Mouse (Mus musculus) MEL (cell line): ENCODE results near the gene Polr1d. TPM values are rescaled to one million over a fixed set of nuclear protein-coding genes. Genes with fewer than 3 reads are reported as not detected.

Experiments used
- DNase-seq: peaks from one replicate; pipeline ENCODE4 v3.0.0; 2011; ENCODE audit warnings: low read depth, low spot score
- H3K27ac ChIP-seq: 2 replicates; pipeline ENCODE4 v1.5.1; 2012; ENCODE audit warnings: low read depth, mild to moderate bottlenecking, control low read depth, low read length, moderate library complexity; ENCODE audit not compliant: control insufficient read depth
- H3K27me3 ChIP-seq, 2 experiments: fragments of 150-350 bp in 1 of 2; sonication (generic) in 1 of 2; 2 replicates each; pipeline ENCODE4 v1.6.1; 2012; ENCODE audit warnings: low read length in 2 of 2, mild to moderate bottlenecking in 2 of 2, improper control_type of control experiment in 1 of 2, moderate library complexity in 1 of 2; ENCODE audit not compliant: insufficient read depth in 2 of 2, control insufficient read depth in 1 of 2
- H3K36me3 ChIP-seq, 2 experiments: 2 replicates each; pipeline ENCODE4 v1.6.1; 2012 to 2014; ENCODE audit warnings: low read length in 2 of 2, improper control_type of control experiment in 1 of 2, inconsistent platforms in 1 of 2, mild to moderate bottlenecking in 1 of 2; ENCODE audit not compliant: insufficient read depth in 2 of 2, control insufficient read depth in 1 of 2
- H3K4me1 ChIP-seq, 2 experiments: fragments of 150-350 bp in 1 of 2; sonication (generic) in 1 of 2; 2 replicates each; pipeline ENCODE4 v1.6.1; 2012; ENCODE audit warnings: low read length in 2 of 2, improper control_type of control experiment in 1 of 2, mild to moderate bottlenecking in 1 of 2; ENCODE audit not compliant: insufficient read depth in 2 of 2, control insufficient read depth in 1 of 2
- H3K4me3 ChIP-seq, 2 experiments: fragments of 150-350 bp in 1 of 2; sonication (generic) in 1 of 2; 2 replicates each; pipeline ENCODE4 v1.5.1; 2012; ENCODE audit warnings: low read depth in 2 of 2, low read length in 2 of 2, mild to moderate bottlenecking in 2 of 2, moderate library complexity in 2 of 2, control low read depth in 1 of 2, improper control_type of control experiment in 1 of 2; ENCODE audit not compliant: control insufficient read depth in 1 of 2, insufficient read depth in 1 of 2
- H3K79me2 ChIP-seq: 2 replicates; pipeline ENCODE4 v1.6.1; 2012; ENCODE audit warnings: mild to moderate bottlenecking, low read length, moderate library complexity; ENCODE audit not compliant: control insufficient read depth, poor library complexity, insufficient read depth
- H3K9ac ChIP-seq: 2 replicates; pipeline ENCODE4 v1.6.1; 2012; ENCODE audit warnings: low read depth, mild to moderate bottlenecking, control low read depth, low read length, moderate library complexity; ENCODE audit not compliant: control insufficient read depth, poor library complexity, severe bottlenecking
- H3K9me3 ChIP-seq: fragments of 150-350 bp; sonication (generic); replicated peaks from 2 replicates; pipeline ENCODE4 v1.6.1; 2012; ENCODE audit warnings: mild to moderate bottlenecking, low read length, improper control_type of control experiment, moderate library complexity; ENCODE audit not compliant: insufficient read depth
- CHD1 ChIP-seq: IDR thresholded peaks from 2 replicates; pipeline ENCODE4 v1.6.1; 2012; ENCODE audit warnings: low read depth, mild to moderate bottlenecking, inconsistent platforms, low read length, improper control_type of control experiment
- CHD2 ChIP-seq: IDR thresholded peaks from 2 replicates; pipeline ENCODE4 v1.6.1; 2011; ENCODE audit warnings: low read length, improper control_type of control experiment
- CTCF ChIP-seq, 3 experiments: IDR thresholded peaks in 2 of 3; conservative IDR thresholded peaks in 1 of 3; 2 replicates each; pipeline ENCODE4 v1.5.1; 2011 to 2012; ENCODE audit warnings: low read length in 3 of 3, low read depth in 2 of 3, mild to moderate bottlenecking in 2 of 3, improper control_type of control experiment in 1 of 3, inconsistent platforms in 1 of 3, mixed read lengths in 1 of 3, moderate library complexity in 1 of 3; ENCODE audit not compliant: control insufficient read depth in 1 of 3, insufficient read depth in 1 of 3, poor library complexity in 1 of 3, severe bottlenecking in 1 of 3
- ELF1 ChIP-seq: IDR thresholded peaks from 2 replicates; pipeline ENCODE4 v1.6.1; 2014; ENCODE audit warnings: low read depth, mild to moderate bottlenecking, inconsistent platforms, low read length, improper control_type of control experiment, moderate library complexity
- ETS1 ChIP-seq: IDR thresholded peaks from 2 replicates; pipeline ENCODE4 v1.6.1; 2012; ENCODE audit warnings: low read depth, mild to moderate bottlenecking, inconsistent platforms, low read length, improper control_type of control experiment, moderate library complexity
- HCFC1 ChIP-seq: IDR thresholded peaks from 2 replicates; pipeline ENCODE4 v1.6.1; 2012; ENCODE audit warnings: low read depth, mild to moderate bottlenecking, inconsistent platforms, low read length, improper control_type of control experiment, moderate library complexity
- JUND ChIP-seq: IDR thresholded peaks from 2 replicates; pipeline ENCODE4 v1.6.1; 2011; ENCODE audit warnings: low read depth, mild to moderate bottlenecking, improper control_type of control experiment, low read length
- MAX ChIP-seq: IDR thresholded peaks from 2 replicates; pipeline ENCODE4 v1.6.1; 2011; ENCODE audit warnings: low read length, improper control_type of control experiment
- MAZ ChIP-seq: IDR thresholded peaks from 2 replicates; pipeline ENCODE4 v1.6.1; 2012; ENCODE audit warnings: low read depth, mild to moderate bottlenecking, inconsistent platforms, low read length, improper control_type of control experiment
- MXI1 ChIP-seq: IDR thresholded peaks from 2 replicates; pipeline ENCODE4 v1.6.1; 2011; ENCODE audit warnings: mild to moderate bottlenecking, low read depth, low read length, improper control_type of control experiment
- MYB ChIP-seq: IDR thresholded peaks from 2 replicates; pipeline ENCODE4 v1.6.1; 2011; ENCODE audit warnings: mild to moderate bottlenecking, low read depth, low read length, improper control_type of control experiment
- MYC ChIP-seq: IDR thresholded peaks from 2 replicates; pipeline ENCODE4 v1.6.1; 2011; ENCODE audit warnings: low read depth, mild to moderate bottlenecking, low read length, improper control_type of control experiment, moderate library complexity
- NELFE ChIP-seq: IDR thresholded peaks from 2 replicates; pipeline ENCODE4 v1.6.1; 2011; ENCODE audit warnings: low read depth, low read length, improper control_type of control experiment
- NRF1 ChIP-seq: IDR thresholded peaks from 2 replicates; pipeline ENCODE4 v1.6.1; 2014; ENCODE audit warnings: low read depth, mild to moderate bottlenecking, inconsistent platforms, low read length, improper control_type of control experiment, moderate library complexity; ENCODE audit not compliant: poor library complexity, insufficient read depth, severe bottlenecking
- POLR2A ChIP-seq, 2 experiments: IDR thresholded peaks; 2 replicates each; pipeline ENCODE4 v1.6.1; 2011 to 2012; ENCODE audit warnings: low read length in 2 of 2, mild to moderate bottlenecking in 2 of 2, control low read depth in 1 of 2, improper control_type of control experiment in 1 of 2, low read depth in 1 of 2, moderate library complexity in 1 of 2; ENCODE audit not compliant: control insufficient read depth in 1 of 2, insufficient read depth in 1 of 2, poor library complexity in 1 of 2
- POLR2AphosphoS2 ChIP-seq: IDR thresholded peaks from 2 replicates; pipeline ENCODE4 v1.6.1; 2011; ENCODE audit warnings: low read length, improper control_type of control experiment
- POLR2AphosphoS5 ChIP-seq: IDR thresholded peaks from 2 replicates; pipeline ENCODE4 v1.6.1; 2012; ENCODE audit warnings: low read depth, borderline replicate concordance, mild to moderate bottlenecking, inconsistent platforms, low read length, moderate library complexity, mixed read lengths
- SIN3A ChIP-seq: IDR thresholded peaks from 2 replicates; pipeline ENCODE4 v1.6.1; 2012; ENCODE audit warnings: low read length, improper control_type of control experiment, inconsistent platforms
- SMC3 ChIP-seq: IDR thresholded peaks from 2 replicates; pipeline ENCODE4 v1.6.1; 2011; ENCODE audit warnings: low read depth, low read length, improper control_type of control experiment
- TBP ChIP-seq: IDR thresholded peaks from 2 replicates; pipeline ENCODE4 v1.8.0; 2011; ENCODE audit warnings: low read depth, low read length, improper control_type of control experiment
- TCF12 ChIP-seq: IDR thresholded peaks from 2 replicates; pipeline ENCODE4 v1.6.1; 2014; ENCODE audit warnings: low read depth, mild to moderate bottlenecking, inconsistent platforms, low read length, improper control_type of control experiment, moderate library complexity
- ZMIZ1 ChIP-seq: IDR thresholded peaks from 2 replicates; pipeline ENCODE4 v1.6.1; 2012; ENCODE audit warnings: low read depth, mild to moderate bottlenecking, inconsistent platforms, low read length, improper control_type of control experiment, moderate library complexity
- polyA plus RNA-seq, 2 experiments: library from polyadenylated mRNA; stranded (reverse) in 1 of 2; unstranded in 1 of 2; fragments of >175 nt in 1 of 2; fragments of >200 nt in 1 of 2; gene quantifications; 2 replicates each; pipeline versions ENCODE4 v1.2.1 to v1.2.4; 2012; ENCODE audit warnings: low replicate concordance in 2 of 2, low read depth in 1 of 2; ENCODE audit not compliant: insufficient read length in 2 of 2, insufficient read depth in 1 of 2, missing spikeins in 1 of 2
- total RNA-seq: library from RNA; depleted of rRNA; stranded (reverse); fragments of 300-350 nt; gene quantifications from 2 replicates; pipeline ENCODE4 v1.2.3, GENCODE M21; 2012

The Polr1d gene
- total and polyA plus RNA-seq, 3 experiments, result 185 to 506 (median 388) TPM

- Histone ChIP-seq H3K9ac (peak overlapping the region; percentile 93), H3K4me1 (peaks cover 8 to 22% of the 10 kb centered on the region in 2 experiments; a peak in 3 of 4 replicates), H3K4me3 (peak overlapping the region; percentile 94 to 98), H3K79me2 (peaks cover 74% of the 10 kb centered on the region), H3K9me3 (no peaks in the 10 kb centered on the region), H3K36me3 (peaks cover 16 to 34% of the 10 kb centered on the region in 2 experiments), H3K27me3 (no peaks in the 10 kb centered on the region), H3K27ac (peak overlapping the region; percentile 68)
- peak; percentile 94 for DNase-seq
- TF ChIP-seq TBP (peak; percentile 46; the same call in 1 of the 2 replicates), MYC (peak; percentile 58; the same call in 1 of the 2 replicates), SMC3 (no peak), POLR2AphosphoS5 (no peak), MYB (no peak), CHD2 (no peak), MAZ (0 out of 2 replicates have a peak, but pooled peaks have one; percentile 20), ZMIZ1 (peak; percentile 84; the same call in 1 of the 2 replicates), POLR2A (IDR thresholded peaks at IDR 0.05; ENCODE audit: control insufficient read depth in 1 of 2, insufficient read depth in 1 of 2, low read depth in 1 of 2, low read length in 2 of 2, poor library complexity in 1 of 2) (peak; percentile 43 to 93; a peak in 2 of 4 replicates), MAX (peak; percentile 26), CHD1 (no peak), CTCF (IDR thresholded peaks at IDR 0.05 in 2 of 3, conservative IDR thresholded peaks at IDR 0.05 in 1 of 3; ENCODE audit: control insufficient read depth in 1 of 3, insufficient read depth in 1 of 3, low read depth in 2 of 3, low read length in 3 of 3, poor library complexity in 1 of 3, severe bottlenecking in 1 of 3) (no peak), NRF1 (peak; percentile 66), ETS1 (peak; percentile 18; the same call in 1 of the 2 replicates), JUND (no peak), MXI1 (peak; percentile 84), TCF12 (peak; percentile 38; the same call in 1 of the 2 replicates), NELFE (peak; percentile 88), POLR2AphosphoS2 (peak; percentile 82), HCFC1 (peak; percentile 80), SIN3A (peak; percentile 79), ELF1 (peak; percentile 78)
These were observed 620 bp downstream of the Polr1d start for GRCm38 (mm10) chr5:147077305-147078034.
